ENCODE assay signal across 19 mouse cellular contexts in genomic region chr3:95762961-95763360, GRCm38 (mm10). TPM values are rescaled to one million over a fixed set of nuclear protein-coding genes. Genes with fewer than 3 reads are reported as not detected.
A peak's percentile ranks its signal among the peaks of the same experiment; 100 is the strongest.
DNase-seq lines count a peak whose midpoint lies in the region; ATAC-seq and TF ChIP-seq lines count a peak whose summit lies in the region.
"Had no signal": no experiment of that assay in that cellular context is flagged by ENCODE, and none has a peak within 500 bp of the region (broad histone marks: within the 10 kb centered on the region; RNA-seq: fewer than 3 reads in every experiment).

No protein-coding gene starts in this region.

- 61% methylated on average over 6 of the region's 6 CpGs for WGBS in heart, postnatal 0 days
- 48% methylated on average over 6 of the region's 6 CpGs for WGBS in forebrain, embryonic 11.5 days

- peak; percentile 21; the same call in 1 of the 2 replicates for TF ChIP-seq CTCF in heart, postnatal 0 days (IDR thresholded peaks at IDR 0.05; ENCODE audit: low read depth)
- peak; percentile 6 for TF ChIP-seq CTCF in ES-Bruce4 (IDR thresholded peaks at IDR 0.05; ENCODE audit: low read depth, low read length)
- no peak for TF ChIP-seq CTCF in brain, embryonic 14.5 days (IDR thresholded peaks at IDR 0.05; ENCODE audit: borderline replicate concordance, extremely low read depth, insufficient read depth, insufficient read length)

- no peak overlapping the region for H3K4me2 ChIP-seq in heart, postnatal 0 days (ENCODE audit: low read depth, low read length)
- H3K4me2 ChIP-seq in forebrain, embryonic 11.5 days (ENCODE audit: low read depth, low read length, severe bottlenecking), result no peak overlapping the region
- H3K4me2 ChIP-seq: embryonic facial prominence, embryonic 15.5 days; forebrain, embryonic 13.5 days; hindbrain, embryonic 14.5 days; limb, embryonic 12.5 days; liver, embryonic 15.5 days; midbrain, embryonic 13.5 days had no signal

- no peaks in the 10 kb centered on the region for H3K9me3 ChIP-seq in heart, postnatal 0 days (replicated peaks; ENCODE audit: control insufficient read depth, low read length)
- H3K9me3 ChIP-seq in ES-Bruce4 (replicated peaks; ENCODE audit: control insufficient read depth, insufficient read depth, low read length, poor library complexity, severe bottlenecking), result no peaks in the 10 kb centered on the region
- H3K9me3 ChIP-seq in forebrain, embryonic 11.5 days (ENCODE audit: control insufficient read depth, low read length), result no peaks in the 10 kb centered on the region
- H3K9me3 ChIP-seq: embryonic facial prominence, embryonic 15.5 days; forebrain, embryonic 13.5 days; limb, embryonic 12.5 days; liver, embryonic 15.5 days; midbrain, embryonic 13.5 days had no signal

- ATAC-seq in heart, postnatal 0 days (ENCODE audit: insufficient read depth, low read depth), result no peak
- no peak for ATAC-seq in forebrain, embryonic 11.5 days (replicated peaks; ENCODE audit: low FRiP score)
- ATAC-seq: forebrain, embryonic 13.5 days; midbrain, embryonic 13.5 days had no signal

- TF ChIP-seq EP300 in heart, postnatal 0 days (IDR thresholded peaks at IDR 0.05; ENCODE audit: low read depth), result no peak
- no peak for TF ChIP-seq EP300 in ES-Bruce4 (IDR thresholded peaks at IDR 0.05; ENCODE audit: insufficient read depth, low read depth, low read length)

- no peaks in the 10 kb centered on the region for H3K27me3 ChIP-seq in heart, postnatal 0 days (ENCODE audit: control insufficient read depth, insufficient read depth, low read length)
- H3K27me3 ChIP-seq in ES-Bruce4 (ENCODE audit: control insufficient read depth, insufficient read depth, low read length, poor library complexity, severe bottlenecking), result no peaks in the 10 kb centered on the region
- no peaks in the 10 kb centered on the region for H3K27me3 ChIP-seq in forebrain, embryonic 11.5 days (ENCODE audit: control insufficient read depth, insufficient read depth, low read length)
- H3K27me3 ChIP-seq: embryonic facial prominence, embryonic 15.5 days; forebrain, embryonic 13.5 days; limb, embryonic 12.5 days; liver, embryonic 15.5 days; midbrain, embryonic 13.5 days had no signal

- no peak overlapping the region for H3K4me3 ChIP-seq in heart, postnatal 0 days (ENCODE audit: low read depth, low read length)
- no peak overlapping the region for H3K4me3 ChIP-seq in ES-Bruce4 (ENCODE audit: low read depth, low read length)
- H3K4me3 ChIP-seq in forebrain, embryonic 11.5 days (ENCODE audit: low read depth, low read length), result no peak overlapping the region
- H3K4me3 ChIP-seq: embryonic facial prominence, embryonic 15.5 days; forebrain, embryonic 13.5 days; limb, embryonic 12.5 days; liver, embryonic 15.5 days; midbrain, embryonic 13.5 days had no signal

- H3K27ac ChIP-seq in heart, postnatal 0 days (ENCODE audit: low read depth), result peak overlapping the region; percentile 30; the same call in 1 of the 2 replicates
- H3K27ac ChIP-seq in ES-Bruce4 (ENCODE audit: insufficient read depth, low read length), result peak overlapping the region; percentile 90
- no peak overlapping the region for H3K27ac ChIP-seq in forebrain, embryonic 11.5 days (ENCODE audit: low read depth, low read length)
- H3K27ac ChIP-seq: embryonic facial prominence, embryonic 15.5 days; forebrain, embryonic 13.5 days; hindbrain, embryonic 14.5 days; liver, embryonic 15.5 days; midbrain, embryonic 13.5 days had no signal

- no peak for TF ChIP-seq POLR2A in ES-Bruce4 (IDR thresholded peaks at IDR 0.05; ENCODE audit: insufficient read depth, low read length)
- TF ChIP-seq POLR2A in brain, embryonic 14.5 days (IDR thresholded peaks at IDR 0.05; ENCODE audit: borderline replicate concordance, extremely low read depth, insufficient read depth, insufficient read length, poor library complexity, severe bottlenecking), result no peak

- no peak overlapping the region for H3K9ac ChIP-seq in heart, postnatal 0 days (replicated peaks; ENCODE audit: low read depth, low read length)
- H3K9ac ChIP-seq in ES-Bruce4 (ENCODE audit: low read depth, poor library complexity, severe bottlenecking), result 0 out of 2 replicates have a peak overlapping the region, but pooled peaks have one; percentile 28
- H3K9ac ChIP-seq in forebrain, embryonic 11.5 days (ENCODE audit: low read length), result no peak overlapping the region
- H3K9ac ChIP-seq: embryonic facial prominence, embryonic 15.5 days; forebrain, embryonic 13.5 days; hindbrain, embryonic 14.5 days; limb, embryonic 12.5 days; liver, embryonic 15.5 days had no signal

- intact Hi-C loops in heart, postnatal 25 days (cut with DNase I), result no loop called here

- H3K4me1 ChIP-seq in heart, postnatal 0 days (ENCODE audit: control insufficient read depth, insufficient read depth), result peaks cover 8% of the 10 kb centered on the region; the same call in 1 of the 2 replicates
- no peaks in the 10 kb centered on the region for H3K4me1 ChIP-seq in ES-Bruce4 (ENCODE audit: control insufficient read depth, insufficient read depth, low read length)
- H3K4me1 ChIP-seq in forebrain, embryonic 11.5 days (replicated peaks; ENCODE audit: control insufficient read depth, insufficient read depth, low read length), result no peaks in the 10 kb centered on the region
- H3K4me1 ChIP-seq: embryonic facial prominence, embryonic 15.5 days; forebrain, embryonic 13.5 days; limb, embryonic 12.5 days; liver, embryonic 15.5 days had no signal

- H3K36me3 ChIP-seq in heart, postnatal 0 days (replicated peaks; ENCODE audit: control insufficient read depth, insufficient read depth, low read length), result peaks cover 34% of the 10 kb centered on the region
- no peaks in the 10 kb centered on the region for H3K36me3 ChIP-seq in ES-Bruce4 (ENCODE audit: control insufficient read depth, insufficient read depth, low read length, poor library complexity, severe bottlenecking)
- H3K36me3 ChIP-seq in forebrain, embryonic 11.5 days (ENCODE audit: control insufficient read depth, insufficient read depth, low read length), result peaks cover 19% of the 10 kb centered on the region

- peak; percentile 20 for DNase-seq in heart, postnatal 0 days (ENCODE audit: low spot score)
- no peak for DNase-seq in heart, postnatal 25 days (ENCODE audit: low spot score)
- DNase-seq in brain, embryonic 14.5 days (ENCODE audit: low read depth), result peak; percentile 7
- DNase-seq in lung, postnatal 25 days (ENCODE audit: low spot score), result peak; percentile 62
- no peak for DNase-seq in forebrain, embryonic 11.5 days (ENCODE audit: low spot score)
- DNase-seq in frontal cortex, adult 2 months (ENCODE audit: extremely low spot score in 1 of 2, low spot score in 1 of 2), result no peak
- DNase-seq: adrenal gland, adult 8-10 months; cerebellum, adult 18-20 months; kidney, adult 11 months; kidney, postnatal 4 days; right cerebral cortex, postnatal 25 days; thymus, adult 2 months had no signal

RNA-seq across cellular contexts. Expression of gene Tars2, which starts 3.0 kb away (rescaled TPM):
- total RNA-seq in heart, postnatal 0 days (2014; rRNA removed; ENCODE audit: low replicate concordance), result 43.5 and 47.1 TPM in 2 replicates
- polyA plus RNA-seq in heart, postnatal 0 days (2015; fragmentation: Nextera tagmentation; extraction: Ambion mirVana), result 30.0 and 30.3 TPM in 2 replicates
- total RNA-seq in heart, postnatal 25 days (2021), result 10 to 100 TPM; 46.6 to 49.4 TPM
- 74.5 and 78.3 TPM in 2 replicates for polyA plus RNA-seq in ES-Bruce4 (2011; ENCODE audit: insufficient read depth, insufficient read length, low read depth, missing spikeins)
- 39.1 and 42.2 TPM in 2 replicates for polyA plus RNA-seq in brain, embryonic 14.5 days (2012; rRNA removed)
- polyA plus RNA-seq in forebrain, embryonic 11.5 days (2014; fragmentation: Nextera tagmentation; extraction: Ambion mirVana), result 54.9 and 61.6 TPM in 2 replicates
- polyA plus RNA-seq in frontal cortex, adult 2 months (2012; rRNA removed), result 37.5 and 38.4 TPM in 2 replicates

RNA-seq across cellular contexts. Expression of gene Ecm1, which starts 23.6 kb away (rescaled TPM):
- total RNA-seq in heart, postnatal 0 days (2014; rRNA removed; ENCODE audit: low replicate concordance), result 22.9 and 63.8 TPM in 2 replicates
- polyA plus RNA-seq in heart, postnatal 0 days (2015; fragmentation: Nextera tagmentation; extraction: Ambion mirVana), result 55.8 and 59.6 TPM in 2 replicates
- total RNA-seq in heart, postnatal 25 days (2021), result 10 to 100 TPM; 52.1 to 60.8 TPM
- polyA plus RNA-seq in ES-Bruce4 (2011; ENCODE audit: insufficient read depth, insufficient read length, low read depth, missing spikeins), result 9.9 and 17.4 TPM in 2 replicates
- polyA plus RNA-seq in brain, embryonic 14.5 days (2012; rRNA removed), result 20.2 and 21.2 TPM in 2 replicates
- polyA plus RNA-seq in forebrain, embryonic 11.5 days (2014; fragmentation: Nextera tagmentation; extraction: Ambion mirVana), result 17.2 and 19.4 TPM in 2 replicates
- polyA plus RNA-seq in frontal cortex, adult 2 months (2012; rRNA removed), result 19.9 and 23.0 TPM in 2 replicates

RNA-seq across cellular contexts. Expression of gene Rprd2, which starts 55.7 kb away (rescaled TPM):
- total RNA-seq in heart, postnatal 0 days (2014; rRNA removed; ENCODE audit: low replicate concordance), result 25.6 and 28.8 TPM in 2 replicates
- polyA plus RNA-seq in heart, postnatal 0 days (2015; fragmentation: Nextera tagmentation; extraction: Ambion mirVana), result 15.8 and 20.8 TPM in 2 replicates
- 10 to 100 TPM; 40.4 to 46.1 TPM for total RNA-seq in heart, postnatal 25 days (2021)
- polyA plus RNA-seq in ES-Bruce4 (2011; ENCODE audit: insufficient read depth, insufficient read length, low read depth, missing spikeins), result 51.4 and 58.6 TPM in 2 replicates
- 22.8 and 31.4 TPM in 2 replicates for polyA plus RNA-seq in brain, embryonic 14.5 days (2012; rRNA removed)
- 23.8 and 24.6 TPM in 2 replicates for polyA plus RNA-seq in forebrain, embryonic 11.5 days (2014; fragmentation: Nextera tagmentation; extraction: Ambion mirVana)
- 24.6 and 28.5 TPM in 2 replicates for polyA plus RNA-seq in frontal cortex, adult 2 months (2012; rRNA removed)

Comparison
In these comparisons a context has a peak if more than half of its experiments do, and no peak if none do; other contexts are left out.
1. DNase-seq: peak in heart, postnatal 0 days (single experiment), brain, embryonic 14.5 days (single experiment) and lung, postnatal 25 days (single experiment); none in heart, postnatal 25 days (single experiment), forebrain, embryonic 11.5 days (single experiment) and frontal cortex, adult 2 months (0 of 2).